Mouse (Mus musculus): ENCODE results near the gene Gm28374. TPM values are rescaled to one million over a fixed set of nuclear protein-coding genes. Genes with fewer than 3 reads are reported as not detected.

Gene Gm28374
- polyA plus RNA-seq, 2 experiments, result 0.16 to 0.38 TPM

- under 1% methylated on average over 33 of the region's 33 CpGs for WGBS (ENCODE audit: insufficient replicate concordance)
- TF ChIP-seq CTCF (IDR thresholded peaks at IDR 0.05; ENCODE audit: low read depth) (no peak), EP300 (IDR thresholded peaks at IDR 0.05; ENCODE audit: low read depth) (no peak; the same call in 1 of the 2 replicates)
- peak within 1 kb of the TSS; percentile 10 for H3K27ac ChIP-seq
- H3K4me2 ChIP-seq (ENCODE audit: low read depth), result peak within 1 kb of the TSS; percentile 79
- H3K36me3 ChIP-seq (replicated peaks; ENCODE audit: control insufficient read depth, insufficient read depth, low read depth), result no peaks in the 10 kb centered on the region; the same call in none of the 2 replicates
- peak within 1 kb of the TSS; percentile 73 to 75 for H3K4me3 ChIP-seq (ENCODE audit: insufficient read depth in 1 of 2, low read depth in 2 of 2, low read length in 2 of 2)
- H3K9ac ChIP-seq (replicated peaks), result peak within 1 kb of the TSS; percentile 55
- peaks cover 0 to 8% of the 10 kb centered on the region in 2 experiments; a peak in 3 of 4 replicates for H3K4me1 ChIP-seq (replicated peaks; ENCODE audit: control insufficient read depth in 2 of 2, insufficient read depth in 2 of 2, low read length in 1 of 2)
- ATAC-seq (ENCODE audit: insufficient read depth) (peak; percentile 85), DNase-seq (ENCODE audit: low read depth in 3 of 3, low spot score in 3 of 3) (peak; percentile 81 to 85 (median 85))
- H3K27me3 ChIP-seq (ENCODE audit: control insufficient read depth, insufficient read depth, low read length), result no peaks in the 10 kb centered on the region
- no peaks in the 10 kb centered on the region for H3K9me3 ChIP-seq (ENCODE audit: control insufficient read depth, low read length)
Observed at GRCm38 (mm10) chr19:6076564-6077393, 5.3 kb downstream of the Gm28374 start, which contains the start of gene Vps51. Vps51 (minus strand) TSS chr19:6077231.

- no peak overlapping the region for H3K4me2 ChIP-seq (ENCODE audit: low read depth)
- H3K36me3 ChIP-seq (replicated peaks; ENCODE audit: control insufficient read depth, insufficient read depth, low read depth), result 0 out of 2 replicates have a peak, but pooled peaks cover 2% of the 10 kb centered on the region
- H3K27me3 ChIP-seq (ENCODE audit: control insufficient read depth, insufficient read depth, low read length), result no peaks in the 10 kb centered on the region
- DNase-seq (ENCODE audit: low read depth in 3 of 3, low spot score in 3 of 3) (no peak), ATAC-seq (ENCODE audit: insufficient read depth) (no peak)
- no peak overlapping the region for H3K27ac ChIP-seq
- H3K4me3 ChIP-seq (ENCODE audit: insufficient read depth in 1 of 2, low read depth in 2 of 2, low read length in 2 of 2), result no peak overlapping the region
- H3K4me1 ChIP-seq (replicated peaks; ENCODE audit: control insufficient read depth in 2 of 2, insufficient read depth in 2 of 2, low read length in 1 of 2), result peaks cover 0 to 8% of the 10 kb centered on the region in 2 experiments; a peak in 3 of 4 replicates
- no peak overlapping the region for H3K9ac ChIP-seq (replicated peaks)
- TF ChIP-seq EP300 (IDR thresholded peaks at IDR 0.05; ENCODE audit: low read depth) (no peak), CTCF (IDR thresholded peaks at IDR 0.05; ENCODE audit: low read depth) (no peak)
- WGBS (ENCODE audit: insufficient replicate concordance), result 78% methylated on average over 5 of the region's 5 CpGs
- H3K9me3 ChIP-seq (ENCODE audit: control insufficient read depth, low read length), result no peaks in the 10 kb centered on the region
Observed at GRCm38 (mm10) chr19:6073889-6074288, 8.2 kb downstream of the Gm28374 start.

GRCm38 (mm10) chr19:6071261-6071660 is 10.8 kb downstream of the Gm28374 start:
- DNase-seq (ENCODE audit: low read depth in 3 of 3, low spot score in 3 of 3) (no peak), ATAC-seq (ENCODE audit: insufficient read depth) (no peak)
- Histone ChIP-seq H3K9ac (replicated peaks) (no peak overlapping the region), H3K4me2 (ENCODE audit: low read depth) (no peak overlapping the region), H3K4me1 (replicated peaks; ENCODE audit: control insufficient read depth in 2 of 2, insufficient read depth in 2 of 2, low read length in 1 of 2) (peaks cover 5 to 11% of the 10 kb centered on the region in 2 experiments), H3K36me3 (replicated peaks; ENCODE audit: control insufficient read depth, insufficient read depth, low read depth) (0 out of 2 replicates have a peak, but pooled peaks cover 3% of the 10 kb centered on the region), H3K27ac (no peak overlapping the region), H3K27me3 (ENCODE audit: control insufficient read depth, insufficient read depth, low read length) (no peaks in the 10 kb centered on the region), H3K4me3 (ENCODE audit: insufficient read depth in 1 of 2, low read depth in 2 of 2, low read length in 2 of 2) (no peak overlapping the region), H3K9me3 (ENCODE audit: control insufficient read depth, low read length) (no peaks in the 10 kb centered on the region)
- TF ChIP-seq CTCF (IDR thresholded peaks at IDR 0.05; ENCODE audit: low read depth), result no peak
- no peak for TF ChIP-seq EP300 (IDR thresholded peaks at IDR 0.05; ENCODE audit: low read depth)
- 90% methylated on average over 19 of the region's 19 CpGs for WGBS (ENCODE audit: insufficient replicate concordance)

GRCm38 (mm10) chr19:6070571-6071250 is 11.3 kb downstream of the Gm28374 start:
- Histone ChIP-seq H3K9me3 (ENCODE audit: control insufficient read depth, low read length) (no peaks in the 10 kb centered on the region), H3K27ac (no peak overlapping the region), H3K4me1 (replicated peaks; ENCODE audit: control insufficient read depth in 2 of 2, insufficient read depth in 2 of 2, low read length in 1 of 2) (peaks cover 5 to 7% of the 10 kb centered on the region in 2 experiments), H3K4me3 (ENCODE audit: insufficient read depth in 1 of 2, low read depth in 2 of 2, low read length in 2 of 2) (no peak overlapping the region), H3K27me3 (ENCODE audit: control insufficient read depth, insufficient read depth, low read length) (no peaks in the 10 kb centered on the region), H3K4me2 (ENCODE audit: low read depth) (no peak overlapping the region), H3K36me3 (replicated peaks; ENCODE audit: control insufficient read depth, insufficient read depth, low read depth) (0 out of 2 replicates have a peak, but pooled peaks cover 3% of the 10 kb centered on the region), H3K9ac (replicated peaks) (no peak overlapping the region)
- 87% methylated on average over 31 of the region's 31 CpGs for WGBS (ENCODE audit: insufficient replicate concordance)
- ATAC-seq (ENCODE audit: insufficient read depth) (no peak), DNase-seq (ENCODE audit: low read depth in 3 of 3, low spot score in 3 of 3) (no peak)
- TF ChIP-seq EP300 (IDR thresholded peaks at IDR 0.05; ENCODE audit: low read depth) (no peak), CTCF (IDR thresholded peaks at IDR 0.05; ENCODE audit: low read depth) (no peak)

GRCm38 (mm10) chr19:6069851-6070250 is 12.2 kb downstream of the Gm28374 start:
- no peak overlapping the region for H3K27ac ChIP-seq
- DNase-seq (ENCODE audit: low read depth in 3 of 3, low spot score in 3 of 3) (no peak), ATAC-seq (ENCODE audit: insufficient read depth) (no peak)
- TF ChIP-seq CTCF (IDR thresholded peaks at IDR 0.05; ENCODE audit: low read depth), result no peak
- H3K9me3 ChIP-seq (ENCODE audit: control insufficient read depth, low read length), result no peaks in the 10 kb centered on the region
- H3K36me3 ChIP-seq (replicated peaks; ENCODE audit: control insufficient read depth, insufficient read depth, low read depth), result 0 out of 2 replicates have a peak, but pooled peaks cover 3% of the 10 kb centered on the region
- H3K9ac ChIP-seq (replicated peaks), result no peak overlapping the region
- H3K4me2 ChIP-seq (ENCODE audit: low read depth), result no peak overlapping the region
- WGBS (ENCODE audit: insufficient replicate concordance), result 80% methylated on average over 10 of the region's 10 CpGs
- peaks cover 5 to 7% of the 10 kb centered on the region in 2 experiments for H3K4me1 ChIP-seq (replicated peaks; ENCODE audit: control insufficient read depth in 2 of 2, insufficient read depth in 2 of 2, low read length in 1 of 2)
- no peaks in the 10 kb centered on the region for H3K27me3 ChIP-seq (ENCODE audit: control insufficient read depth, insufficient read depth, low read length)
- H3K4me3 ChIP-seq (ENCODE audit: insufficient read depth in 1 of 2, low read depth in 2 of 2, low read length in 2 of 2), result no peak overlapping the region

All from liver, embryonic 14.5 days (tissue).